Mouse (Mus musculus): ENCODE results near the gene Pwwp2b.

Pwwp2b gene

DNA sequence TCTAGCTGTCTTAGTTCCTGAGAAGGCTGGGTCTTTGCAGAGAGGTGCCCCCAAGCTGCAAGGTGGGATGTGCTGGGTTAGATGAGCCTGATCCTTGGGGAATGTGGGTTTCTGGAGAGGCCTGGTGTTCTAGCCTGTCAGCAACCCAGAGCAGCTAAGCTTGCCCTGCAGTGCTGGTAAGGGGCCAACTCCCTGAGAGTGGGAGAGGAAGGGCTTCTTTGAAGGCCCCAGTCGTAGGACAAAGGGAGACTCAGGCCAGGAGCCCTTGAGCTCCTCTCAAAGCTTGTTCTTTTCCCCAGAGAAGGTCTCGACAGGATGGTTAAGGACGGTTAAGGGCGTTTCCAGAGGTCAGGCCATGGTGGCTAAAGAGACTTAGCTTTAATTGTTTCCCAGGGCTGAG lies 16.1 kb downstream of the Pwwp2b start:
- DNase-seq (ENCODE audit: low spot score) = no peak

DNA sequence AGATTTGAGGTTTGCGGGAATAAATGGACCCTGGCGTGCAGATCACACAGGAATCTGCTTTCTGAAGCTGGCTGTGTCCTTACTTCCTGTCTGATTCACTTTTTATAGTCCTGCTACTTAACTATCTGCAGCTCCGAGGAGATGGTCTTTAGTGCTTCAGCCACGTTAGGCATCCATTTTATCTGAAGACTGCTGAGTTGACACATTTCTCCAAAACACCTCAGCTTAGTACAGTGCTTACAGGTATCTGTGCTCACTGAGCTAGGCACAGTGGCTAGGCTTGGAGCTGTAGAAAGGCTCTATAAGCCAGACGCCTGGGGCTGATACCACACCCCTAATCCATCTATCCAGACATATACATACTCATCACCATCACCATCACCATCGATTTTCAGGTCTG lies 17.4 kb downstream of the Pwwp2b start:
- no peak for DNase-seq (ENCODE audit: low spot score)

GRCm38 (mm10) chr7:139266431-139266830 lies 18.1 kb downstream of the Pwwp2b start:
- DNase-seq (ENCODE audit: low spot score) = no peak

- DNase-seq (ENCODE audit: low spot score) = no peak
These were observed 18.9 kb downstream of the Pwwp2b start for GRCm38 (mm10) chr7:139266886-139267870.

DNA sequence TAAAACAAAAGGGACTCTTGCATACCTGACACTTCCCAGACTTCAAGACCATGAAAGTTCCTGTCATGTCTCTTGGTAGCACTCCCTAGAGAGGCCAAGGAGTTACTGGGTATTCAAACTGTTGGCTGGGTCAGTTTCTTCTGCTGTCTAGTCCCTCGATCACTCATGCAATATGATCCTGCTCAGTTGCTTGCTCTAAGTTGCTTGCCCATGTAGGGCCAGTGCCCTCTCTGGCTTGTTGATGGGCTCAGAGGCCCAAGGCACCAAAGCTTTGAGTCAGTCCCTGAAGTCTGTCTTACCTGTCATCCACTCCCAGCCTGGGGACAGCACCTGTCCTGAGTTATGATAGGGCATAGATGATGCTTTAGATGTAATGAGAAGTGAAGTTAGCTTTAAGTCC lies 22.5 kb downstream of the Pwwp2b start:
- DNase-seq (ENCODE audit: low spot score) = no peak

- DNase-seq (ENCODE audit: low spot score) = no peak
These were observed 23.6 kb downstream of the Pwwp2b start for GRCm38 (mm10) chr7:139271871-139272270.

GRCm38 (mm10) chr7:139272639-139273396 lies 24.5 kb downstream of the Pwwp2b start:
- no peak for DNase-seq (ENCODE audit: low spot score)

DNA sequence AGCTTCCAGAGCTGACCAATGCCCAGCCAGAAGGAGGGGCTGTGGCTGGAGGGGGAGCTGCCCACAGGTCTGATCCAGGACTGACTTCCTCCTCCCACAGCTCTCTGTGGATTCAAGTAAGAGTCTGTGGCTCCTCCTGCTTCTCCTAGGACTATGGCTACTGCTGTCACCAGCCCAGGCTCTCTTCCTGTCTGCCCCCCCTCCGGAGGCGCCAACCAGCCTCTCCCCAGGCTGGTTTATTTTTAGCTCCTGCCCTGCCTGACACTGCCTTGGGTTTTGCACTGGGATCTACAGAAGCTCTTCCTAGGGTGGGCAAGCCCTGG lies 25.1 kb downstream of the Pwwp2b start:
- DNase-seq (ENCODE audit: low spot score) = no peak

- no peak for DNase-seq (ENCODE audit: low spot score)
These were observed 27.3 kb downstream of the Pwwp2b start for GRCm38 (mm10) chr7:139275586-139275985.

DNA sequence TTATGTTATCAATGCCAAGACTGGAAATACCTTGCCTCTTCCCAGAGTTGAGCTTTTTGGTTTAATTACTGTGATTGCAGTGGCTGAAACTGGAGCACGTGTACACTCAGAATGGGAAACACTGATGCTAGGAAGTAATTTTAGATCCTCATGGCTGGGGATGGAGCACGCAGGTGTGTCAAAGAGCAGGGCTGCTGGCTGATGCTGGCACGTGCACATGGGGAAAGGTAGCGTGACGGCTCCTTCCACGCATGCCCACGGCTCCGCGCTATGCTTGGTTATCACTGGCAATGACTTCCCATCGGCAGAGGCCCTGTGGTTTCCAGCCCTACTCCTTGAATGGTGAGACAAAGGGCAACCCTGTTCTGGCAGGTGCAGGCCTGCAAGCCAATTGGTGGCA lies 27.9 kb downstream of the Pwwp2b start:
- no peak for DNase-seq (ENCODE audit: low spot score)

DNA sequence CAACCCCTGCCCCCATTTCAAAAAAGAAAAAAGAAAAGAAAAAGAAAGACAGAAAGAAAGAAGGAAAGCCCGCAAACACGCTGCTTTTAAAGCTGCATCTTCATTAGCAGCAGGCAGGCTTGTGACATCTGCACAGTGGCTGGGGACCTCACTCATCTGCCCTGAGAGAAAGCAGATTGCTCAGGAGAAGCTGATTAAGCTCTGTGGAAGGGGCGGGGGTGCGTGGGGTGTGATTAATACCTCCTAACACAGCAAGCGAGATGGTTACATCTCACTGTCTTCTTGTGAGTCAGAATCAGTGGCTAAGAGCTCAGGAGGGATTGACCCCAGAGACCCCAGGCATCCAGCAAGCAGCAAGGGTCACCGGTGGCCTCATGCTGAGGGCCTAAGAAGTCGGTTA lies 29.3 kb downstream of the Pwwp2b start:
- no peak for DNase-seq (ENCODE audit: low spot score)

- no peak for DNase-seq (ENCODE audit: low spot score)
These were observed 31.3 kb downstream of the Pwwp2b start for GRCm38 (mm10) chr7:139279571-139279970.

- DNase-seq (ENCODE audit: low spot score) = no peak
These were observed 31.8 kb downstream of the Pwwp2b start for GRCm38 (mm10) chr7:139280044-139280443.

- no peak for DNase-seq (ENCODE audit: low spot score)
These were observed 32.9 kb downstream of the Pwwp2b start for GRCm38 (mm10) chr7:139281195-139281594.

DNA sequence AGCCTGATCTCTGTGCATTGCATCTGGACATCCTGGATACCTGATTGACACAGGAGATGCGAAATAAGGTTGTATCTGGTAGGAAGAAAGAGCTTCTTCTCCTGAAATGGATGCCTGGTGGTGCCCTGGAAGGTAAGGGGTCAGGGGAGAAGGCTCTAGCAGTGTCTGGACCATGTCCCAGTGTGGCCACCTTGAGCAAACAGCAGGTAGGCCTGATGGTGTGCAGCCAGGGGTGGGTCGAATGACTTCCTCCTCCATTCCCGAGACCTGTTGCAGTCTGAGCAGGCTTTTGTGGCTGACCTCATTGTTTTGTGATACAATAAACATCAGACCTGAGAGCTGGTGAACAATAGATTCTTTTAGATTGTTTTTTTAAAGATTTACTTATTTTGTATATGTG lies 33.8 kb downstream of the Pwwp2b start:
- DNase-seq (ENCODE audit: low spot score) = no peak

GRCm38 (mm10) chr7:139285295-139285943 lies 37.1 kb downstream of the Pwwp2b start:
- no peak for DNase-seq (ENCODE audit: low spot score)

- no peak for DNase-seq (ENCODE audit: low spot score)
These were observed 40.3 kb downstream of the Pwwp2b start for GRCm38 (mm10) chr7:139288540-139288939.

- no peak for DNase-seq (ENCODE audit: low spot score)
These were observed 45.1 kb downstream of the Pwwp2b start for GRCm38 (mm10) chr7:139293350-139293749.

- no peak for DNase-seq (ENCODE audit: low spot score)
These were observed 45.8 kb downstream of the Pwwp2b start for GRCm38 (mm10) chr7:139294076-139294475.

DNA sequence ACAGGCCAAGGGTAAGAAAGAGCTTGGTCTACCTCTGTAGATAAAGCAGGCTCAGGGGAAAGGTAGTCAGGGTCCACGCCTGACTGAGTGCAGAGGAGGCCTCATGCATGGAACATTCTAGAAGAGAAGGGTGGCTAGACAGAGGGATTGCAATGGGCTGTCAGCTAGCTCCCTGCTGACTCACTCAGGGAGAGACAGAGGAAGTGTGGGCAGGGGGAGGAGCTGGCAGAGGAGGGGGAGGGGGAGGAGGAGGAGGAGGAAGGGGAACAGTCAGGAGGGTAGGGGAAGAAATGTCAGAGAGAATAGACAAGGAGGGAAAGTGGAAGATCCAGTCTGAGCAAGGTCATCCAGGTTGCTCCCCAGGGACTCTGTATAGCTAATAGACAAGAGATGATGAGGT lies 47.4 kb downstream of the Pwwp2b start:
- no peak for DNase-seq (ENCODE audit: low spot score)

DNA sequence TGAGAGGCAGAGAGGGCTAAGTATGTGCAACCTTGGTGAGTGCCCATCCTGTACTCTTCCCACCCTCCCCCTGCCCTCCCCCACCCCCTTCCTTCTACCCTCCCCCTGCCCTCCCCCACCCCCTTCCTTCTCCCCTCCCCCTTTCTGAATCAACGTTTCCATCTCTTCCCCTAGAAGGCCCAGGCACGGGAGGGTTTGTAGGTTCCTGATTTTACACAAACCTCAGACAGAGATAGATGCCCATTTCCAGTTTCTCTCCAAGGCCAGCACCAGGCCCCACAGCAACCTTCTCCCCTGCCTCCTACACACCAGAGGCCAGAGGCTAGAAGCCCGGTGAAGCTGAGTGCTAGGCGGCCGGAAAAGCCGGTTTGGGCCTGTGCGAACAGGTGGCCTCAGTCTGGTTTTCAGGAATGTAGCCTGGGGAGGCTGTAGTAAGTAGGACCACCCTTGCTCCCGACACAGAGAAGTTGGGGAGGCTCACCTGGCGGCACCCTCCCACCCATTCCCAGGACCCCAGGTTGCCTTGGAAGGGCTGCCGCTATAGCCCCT lies 48.3 kb downstream of the Pwwp2b start:
- no peak for DNase-seq (ENCODE audit: low spot score)

DNA sequence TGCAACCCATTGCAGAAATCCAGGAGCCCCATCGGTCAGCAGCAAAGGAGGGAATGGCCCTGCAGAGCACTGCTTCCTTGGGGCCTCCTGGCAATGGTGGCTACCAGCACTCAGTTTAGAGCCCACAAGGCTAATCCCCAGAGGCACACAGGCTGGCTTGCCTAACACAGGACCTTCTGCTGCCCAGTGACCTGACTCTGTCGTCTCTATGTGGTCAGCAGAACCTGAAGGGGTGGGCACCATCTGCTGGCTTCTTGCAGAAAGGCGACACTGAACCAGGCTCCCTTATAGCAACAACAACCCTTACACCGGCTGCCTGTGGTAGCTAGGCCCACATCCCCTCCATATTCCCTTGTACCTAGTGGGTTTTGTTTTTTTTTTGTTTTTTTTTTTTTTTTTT lies 50.2 kb downstream of the Pwwp2b start:
- DNase-seq (ENCODE audit: low spot score) = no peak

Measured in T-cell, adult 2 months (primary cell).